10 mouse cellular contexts compared by ENCODE assay signal in genomic region chr10:24823265-24823664, GRCm38 (mm10). TPM values are rescaled to one million over a fixed set of nuclear protein-coding genes. Genes with fewer than 3 reads are reported as not detected.
DNase-seq lines count a peak whose midpoint lies in the region; ATAC-seq lines count a peak whose summit lies in the region.
"Had no signal": no experiment of that assay in that cellular context is flagged by ENCODE, and none has a peak within 500 bp of the region (broad histone marks: within the 10 kb centered on the region; RNA-seq: fewer than 3 reads in every experiment).

No protein-coding gene starts in this region.

- ATAC-seq in kidney, embryonic 16.5 days (ENCODE audit: low FRiP score, low TSS enrichment), result peak; percentile 51; the same call in 1 of the 2 replicates
- peak; percentile 3 to 47; a peak in 2 of 4 replicates for ATAC-seq in hematopoietic stem cell, adult 5-6 weeks (replicated peaks in 1 of 2; ENCODE audit: insufficient read depth in 1 of 2, low FRiP score in 2 of 2, low TSS enrichment in 1 of 2, low read depth in 1 of 2, poor library complexity in 2 of 2, severe bottlenecking in 2 of 2)
- ATAC-seq in megakaryocyte progenitor cell, adult 5-6 weeks (replicated peaks; ENCODE audit: poor library complexity), result peak; percentile 21; the same call in 1 of the 2 replicates

- no peak overlapping the region for H3K4me2 ChIP-seq in kidney, embryonic 16.5 days (replicated peaks; ENCODE audit: low read depth, low read length)
- H3K4me2 ChIP-seq: hindbrain, embryonic 15.5 days had no signal

- no peak overlapping the region for H3K4me3 ChIP-seq in kidney, embryonic 16.5 days (ENCODE audit: low read length)
- H3K4me3 ChIP-seq: hindbrain, embryonic 15.5 days had no signal

- H3K27me3 ChIP-seq in kidney, embryonic 16.5 days (ENCODE audit: insufficient read depth, low read length), result no peaks in the 10 kb centered on the region
- H3K27me3 ChIP-seq: hindbrain, embryonic 15.5 days had no signal

- H3K9me3 ChIP-seq in kidney, embryonic 16.5 days (ENCODE audit: low read length), result no peaks in the 10 kb centered on the region
- H3K9me3 ChIP-seq: hindbrain, embryonic 15.5 days had no signal

- no peak overlapping the region for H3K9ac ChIP-seq in kidney, embryonic 16.5 days (replicated peaks; ENCODE audit: low read length)
- H3K9ac ChIP-seq: hindbrain, embryonic 15.5 days had no signal

- WGBS in kidney, embryonic 16.5 days, result 53% methylated on average over 1 of the region's 1 CpGs

- peaks cover 6% of the 10 kb centered on the region for H3K4me1 ChIP-seq in kidney, embryonic 16.5 days (ENCODE audit: insufficient read depth, low read length)

- no peaks in the 10 kb centered on the region for H3K36me3 ChIP-seq in kidney, embryonic 16.5 days (ENCODE audit: insufficient read depth, low read length)
- H3K36me3 ChIP-seq: hindbrain, embryonic 15.5 days had no signal

- 0 out of 2 replicates have a peak overlapping the region, but pooled peaks have one; percentile 29 for H3K27ac ChIP-seq in kidney, embryonic 16.5 days (ENCODE audit: low read length)
- H3K27ac ChIP-seq: hindbrain, embryonic 15.5 days had no signal

- DNase-seq in kidney, postnatal 36 days, result no peak
- DNase-seq in NIH3T3 (ENCODE audit: low read depth), result peak; percentile 54
- DNase-seq in layer of hippocampus, adult 18-20 months (ENCODE audit: low spot score in 2 of 2), result no peak
- no peak for DNase-seq in adrenal gland, postnatal 25 days
- no peak for DNase-seq in yolk sac, embryonic 10.5 days (ENCODE audit: low spot score)
- DNase-seq: cerebellum, adult 8-10 months had no signal

RNA-seq across cellular contexts. Expression of gene Enpp3, which starts 19.4 kb away (rescaled TPM):
- 4.4 and 6.7 TPM in 2 replicates for polyA plus RNA-seq in kidney, embryonic 16.5 days (2015; fragmentation: Nextera tagmentation; extraction: Ambion mirVana)
- not detected in 2 replicates for total RNA-seq in hematopoietic stem cell, adult 5-6 weeks (2017)
- 0.22 and 0.54 TPM in 2 replicates for total RNA-seq in megakaryocyte progenitor cell, adult 5-6 weeks (2015)
- 0.10 and 0.12 TPM in 2 replicates for total RNA-seq in megakaryocyte progenitor cell, adult 5-6 weeks (2017)
- under 1 TPM; 0.32 to 0.56 TPM for total RNA-seq in layer of hippocampus, adult 18-20 months (2021)
- total RNA-seq in adrenal gland, postnatal 25 days (2021), result 3.1 and 3.4 TPM in 2 replicates

RNA-seq across cellular contexts. Expression of gene Med23, which starts 46.5 kb away (rescaled TPM):
- 24.0 and 26.6 TPM in 2 replicates for polyA plus RNA-seq in kidney, embryonic 16.5 days (2015; fragmentation: Nextera tagmentation; extraction: Ambion mirVana)
- 32.7 and 46.3 TPM in 2 replicates for total RNA-seq in hematopoietic stem cell, adult 5-6 weeks (2017)
- 20.5 and 25.2 TPM in 2 replicates for total RNA-seq in megakaryocyte progenitor cell, adult 5-6 weeks (2015)
- total RNA-seq in megakaryocyte progenitor cell, adult 5-6 weeks (2017), result 22.8 and 32.5 TPM in 2 replicates
- total RNA-seq in layer of hippocampus, adult 18-20 months (2021), result 10 to 100 TPM; 29.7 to 34.0 TPM
- total RNA-seq in adrenal gland, postnatal 25 days (2021), result 28.1 and 34.1 TPM in 2 replicates
